Mouse (Mus musculus) CD8-positive naive resting alpha-beta T cell, adult 57 days (primary cell): ENCODE measurements around the gene Bcl2l1. TPM values are rescaled to one million over a fixed set of nuclear protein-coding genes. Genes with fewer than 3 reads are reported as not detected.

Source experiments
- total RNA-seq: library from RNA; stranded (reverse); gene quantifications from one replicate; pipeline ENCODE4 v1.2.4, GENCODE M21; 2023

Gene Bcl2l1
- total RNA-seq: 15.6 TPM

GRCm38 (mm10) chr2:152831019-152831878, at the start of gene Bcl2l1:
Gene Bcl2l1, minus strand, starts transcription at chr2:152831728.

GRCm38 (mm10) chr2:152847815-152848302, 16.3 kb upstream of the Bcl2l1 start, which contains the start of gene Tpx2:
Gene Tpx2, plus strand, starts transcription at chr2:152847964.

GRCm38 (mm10) chr2:152753944-152754711, 77.4 kb downstream of the Bcl2l1 start, which contains the start of gene Cox4i2:
Gene Cox4i2, plus strand, starts transcription at chr2:152754173.

GRCm38 (mm10) chr2:152736090-152736601, 95.4 kb downstream of the Bcl2l1 start, which contains the start of gene Id1:
Gene Id1, plus strand, starts transcription at chr2:152736251.

Other genes starting within 250 kb of the Bcl2l1 start
- not detected for gene Defb45, start 232.3 kb downstream of the Bcl2l1 start, total RNA-seq
- gene Defb36, start 227.4 kb downstream of the Bcl2l1 start, total RNA-seq: not detected
- not detected for gene Defb25, start 208.7 kb downstream of the Bcl2l1 start, total RNA-seq
- gene Rem1, start 204.8 kb downstream of the Bcl2l1 start, total RNA-seq: not detected
- gene H13, start 162.3 kb downstream of the Bcl2l1 start, total RNA-seq: 143 TPM
- gene Mcts2, start 144.7 kb downstream of the Bcl2l1 start, total RNA-seq: 20.3 TPM
- 1.4 TPM for gene Id1, start 95.5 kb downstream of the Bcl2l1 start, total RNA-seq
- gene Cox4i2, start 77.6 kb downstream of the Bcl2l1 start, total RNA-seq: not detected
- gene Tpx2, start 16.2 kb upstream of the Bcl2l1 start, total RNA-seq: 1.5 TPM
- not detected for gene Mylk2, start 79.6 kb upstream of the Bcl2l1 start, total RNA-seq
- not detected for gene Foxs1, start 101.5 kb upstream of the Bcl2l1 start, total RNA-seq
- not detected for gene Dusp15, start 120.0 kb upstream of the Bcl2l1 start, total RNA-seq
- not detected for gene Ttll9, start 130.8 kb upstream of the Bcl2l1 start, total RNA-seq
- 75.9 TPM for gene Pdrg1, start 183.7 kb upstream of the Bcl2l1 start, total RNA-seq
- not detected for gene Xkr7, start 200.1 kb upstream of the Bcl2l1 start, total RNA-seq
- gene Ccm2l, start 234.2 kb upstream of the Bcl2l1 start, total RNA-seq: not detected